Mouse (Mus musculus) hindbrain, embryonic 16.5 days (tissue): ENCODE results near the gene Cep170b. TPM values are rescaled to one million over a fixed set of nuclear protein-coding genes. Genes with fewer than 3 reads are reported as not detected.

Experiments used
- ATAC-seq: fragments of 200-750 bp; cut with Nextera tagmentation; 2 replicates; pipeline ENCODE4 v1.8.0; 2017; ENCODE audit warnings: moderate TSS enrichment, moderate library complexity
- H3K27ac ChIP-seq: fragments of 300-500 bp; sonication (generic); 2 replicates; pipeline ENCODE4 v1.5.1; 2014; ENCODE audit warnings: low read depth, mild to moderate bottlenecking, control low read depth, low read length, moderate library complexity
- H3K27me3 ChIP-seq: fragments of 300-500 bp; sonication (generic); replicated peaks from 2 replicates; pipeline ENCODE4 v1.6.1; 2014; ENCODE audit warnings: low read length; ENCODE audit not compliant: control insufficient read depth, insufficient read depth
- H3K36me3 ChIP-seq: fragments of 300-500 bp; sonication (generic); 2 replicates; pipeline ENCODE4 v1.6.1; 2014; ENCODE audit warnings: mild to moderate bottlenecking, low read length, moderate library complexity, mixed read lengths; ENCODE audit not compliant: control insufficient read depth, insufficient read depth
- H3K4me1 ChIP-seq: fragments of 300-500 bp; sonication (generic); 2 replicates; pipeline ENCODE4 v1.6.1; 2014; ENCODE audit warnings: low read depth, low read length; ENCODE audit not compliant: control insufficient read depth, insufficient read depth
- H3K4me2 ChIP-seq: fragments of 300-500 bp; sonication (generic); 2 replicates; pipeline ENCODE4 v1.6.1; 2014; ENCODE audit warnings: mild to moderate bottlenecking, low read length, control low read depth, moderate library complexity
- H3K4me3 ChIP-seq: fragments of 300-500 bp; sonication (generic); 2 replicates; pipeline ENCODE4 v1.5.1; 2014; ENCODE audit warnings: mild to moderate bottlenecking, low read length, control low read depth, moderate library complexity
- H3K9ac ChIP-seq: fragments of 300-500 bp; sonication (generic); 2 replicates; pipeline ENCODE4 v1.6.1; 2014; ENCODE audit warnings: low read depth, mild to moderate bottlenecking, control low read depth, low read length, moderate library complexity
- H3K9me3 ChIP-seq: fragments of 300-500 bp; sonication (generic); 2 replicates; pipeline ENCODE4 v1.6.1; 2014; ENCODE audit warnings: mild to moderate bottlenecking, low read length, moderate library complexity; ENCODE audit not compliant: control insufficient read depth
- WGBS: fragments of 180-500 bp; shearing (Covaris S2); extraction: QIAGEN DNeasy Blood & Tissue Kit; methylation state at CpG from one replicate; pipeline ENCODE4 v1.1.7; 2014; 5-methylcytosine and 5-hydroxymethylcytosine counted together
- polyA plus RNA-seq: library from polyadenylated mRNA; unstranded; fragments of >200 nt; fragmentation: Nextera tagmentation; extraction: Ambion mirVana; gene quantifications from 2 replicates; pipeline ENCODE4 v1.2.1, GENCODE M21; 2015

Cep170b gene
- polyA plus RNA-seq, 1 experiment from 2014 or later = 30.6 TPM

DNA sequence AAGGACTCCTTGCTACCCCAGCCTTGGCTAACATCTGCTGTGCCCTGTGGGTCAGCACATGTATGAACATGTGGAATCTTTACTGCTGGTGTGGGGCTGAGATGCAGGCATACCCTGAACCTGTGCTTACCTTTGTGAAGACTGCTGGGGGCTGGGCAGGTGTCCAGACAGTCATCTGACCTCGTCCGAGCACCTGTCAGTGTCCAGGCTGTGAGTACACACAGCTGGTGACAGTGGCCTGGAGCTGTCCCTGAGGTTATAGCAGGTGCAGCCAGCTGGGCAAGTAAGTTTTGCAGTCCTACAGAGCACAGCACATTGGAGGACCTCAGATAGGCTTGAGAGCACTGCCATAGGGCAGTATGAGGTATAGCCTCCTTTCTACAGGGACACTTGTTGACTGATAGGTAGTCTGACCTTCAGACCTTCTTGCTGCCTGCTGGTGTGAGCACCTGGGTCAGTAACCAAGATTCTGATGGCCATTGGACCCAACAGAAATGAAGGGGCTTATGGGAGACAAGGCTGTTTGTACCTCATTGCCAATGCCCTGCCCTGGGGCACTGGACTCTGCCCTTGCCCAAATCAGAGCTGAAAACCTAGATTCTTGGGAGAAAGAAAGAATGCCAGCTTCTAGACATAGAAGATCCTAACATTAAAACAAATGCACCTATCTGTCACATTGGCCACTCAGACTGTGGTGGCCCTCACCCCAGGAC is 14.0 kb downstream of the Cep170b start:
- no peak overlapping the region for H3K27ac ChIP-seq
- no peak overlapping the region for H3K9ac ChIP-seq
- 89% methylated on average over 2 of the region's 2 CpGs for WGBS
- no peak overlapping the region for H3K4me2 ChIP-seq
- no peak overlapping the region for H3K4me3 ChIP-seq
- ATAC-seq = no peak
- H3K9me3 ChIP-seq = no peaks in the 10 kb centered on the region
- H3K36me3 ChIP-seq = peaks cover 41% of the 10 kb centered on the region
- H3K4me1 ChIP-seq = peaks cover 4% of the 10 kb centered on the region; the same call in 1 of the 2 replicates
- no peaks in the 10 kb centered on the region for H3K27me3 ChIP-seq

GRCm38 (mm10) chr12:112734881-112735655 is 14.8 kb downstream of the Cep170b start:
- H3K9ac ChIP-seq = no peak overlapping the region
- no peak overlapping the region for H3K4me3 ChIP-seq
- H3K36me3 ChIP-seq = peaks cover 48% of the 10 kb centered on the region
- no peaks in the 10 kb centered on the region for H3K9me3 ChIP-seq
- no peak overlapping the region for H3K4me2 ChIP-seq
- no peaks in the 10 kb centered on the region for H3K27me3 ChIP-seq
- H3K27ac ChIP-seq = no peak overlapping the region
- H3K4me1 ChIP-seq = peaks cover 4% of the 10 kb centered on the region; the same call in 1 of the 2 replicates
- WGBS = 87% methylated on average over 19 of the region's 19 CpGs
- ATAC-seq = no peak

GRCm38 (mm10) chr12:112735896-112736635 is 15.8 kb downstream of the Cep170b start:
- H3K27me3 ChIP-seq = no peaks in the 10 kb centered on the region
- H3K4me1 ChIP-seq = peaks cover 4% of the 10 kb centered on the region; the same call in 1 of the 2 replicates
- no peak for ATAC-seq
- no peak overlapping the region for H3K4me3 ChIP-seq
- peaks cover 54% of the 10 kb centered on the region for H3K36me3 ChIP-seq
- H3K9ac ChIP-seq = no peak overlapping the region
- H3K27ac ChIP-seq = no peak overlapping the region
- 83% methylated on average over 29 of the region's 29 CpGs for WGBS
- no peaks in the 10 kb centered on the region for H3K9me3 ChIP-seq
- H3K4me2 ChIP-seq = no peak overlapping the region

GRCm38 (mm10) chr12:112736636-112736925 is 16.3 kb downstream of the Cep170b start:
- no peaks in the 10 kb centered on the region for H3K9me3 ChIP-seq
- H3K4me1 ChIP-seq = peaks cover 4% of the 10 kb centered on the region; the same call in 1 of the 2 replicates
- H3K9ac ChIP-seq = no peak overlapping the region
- no peak overlapping the region for H3K4me3 ChIP-seq
- 93% methylated on average over 10 of the region's 10 CpGs for WGBS
- H3K36me3 ChIP-seq = peaks cover 54% of the 10 kb centered on the region
- H3K27ac ChIP-seq = no peak overlapping the region
- ATAC-seq = no peak
- no peak overlapping the region for H3K4me2 ChIP-seq
- H3K27me3 ChIP-seq = no peaks in the 10 kb centered on the region

GRCm38 (mm10) chr12:112737081-112737480 is 16.8 kb downstream of the Cep170b start:
- no peak for ATAC-seq
- H3K4me1 ChIP-seq = peaks cover 4% of the 10 kb centered on the region; the same call in 1 of the 2 replicates
- no peak overlapping the region for H3K27ac ChIP-seq
- 87% methylated on average over 7 of the region's 7 CpGs for WGBS
- no peak overlapping the region for H3K4me3 ChIP-seq
- H3K4me2 ChIP-seq = no peak overlapping the region
- H3K27me3 ChIP-seq = no peaks in the 10 kb centered on the region
- H3K36me3 ChIP-seq = peaks cover 52% of the 10 kb centered on the region
- no peaks in the 10 kb centered on the region for H3K9me3 ChIP-seq
- H3K9ac ChIP-seq = no peak overlapping the region

DNA sequence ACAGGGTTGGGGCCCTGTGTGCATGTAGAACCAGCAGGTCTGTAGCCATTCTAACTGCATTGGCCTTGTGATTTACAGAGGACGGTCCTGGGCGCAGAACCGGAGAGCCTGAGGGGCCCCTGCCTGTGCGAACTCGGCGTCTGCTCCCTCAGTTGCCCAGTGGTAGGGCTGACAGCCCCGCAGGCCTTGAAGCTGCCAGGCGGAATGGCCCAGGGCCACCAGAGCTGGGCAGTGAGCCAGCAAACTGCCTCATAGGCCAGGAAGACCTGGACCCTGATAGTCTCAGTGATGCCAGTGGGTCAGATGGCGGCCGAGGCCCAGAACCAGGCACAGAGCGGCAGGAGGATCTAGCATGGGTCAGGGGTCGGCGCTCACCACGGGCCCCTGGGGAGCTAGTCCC is 17.5 kb downstream of the Cep170b start:
- peaks cover 4% of the 10 kb centered on the region; the same call in 1 of the 2 replicates for H3K4me1 ChIP-seq
- ATAC-seq = no peak
- H3K36me3 ChIP-seq = peaks cover 47% of the 10 kb centered on the region
- 78% methylated on average over 14 of the region's 14 CpGs for WGBS
- H3K9me3 ChIP-seq = no peaks in the 10 kb centered on the region
- no peak overlapping the region for H3K4me2 ChIP-seq
- no peak overlapping the region for H3K9ac ChIP-seq
- no peak overlapping the region for H3K4me3 ChIP-seq
- no peak overlapping the region for H3K27ac ChIP-seq
- H3K27me3 ChIP-seq = no peaks in the 10 kb centered on the region

- H3K9ac ChIP-seq = no peak overlapping the region
- no peak overlapping the region for H3K27ac ChIP-seq
- H3K27me3 ChIP-seq = no peaks in the 10 kb centered on the region
- H3K4me2 ChIP-seq = no peak overlapping the region
- WGBS = 93% methylated on average over 31 of the region's 31 CpGs
- ATAC-seq = no peak
- peaks cover 47% of the 10 kb centered on the region for H3K36me3 ChIP-seq
- H3K4me1 ChIP-seq = peaks cover 4% of the 10 kb centered on the region; the same call in 1 of the 2 replicates
- H3K4me3 ChIP-seq = no peak overlapping the region
- no peaks in the 10 kb centered on the region for H3K9me3 ChIP-seq
Observed at GRCm38 (mm10) chr12:112738281-112739022, 18.2 kb downstream of the Cep170b start.

GRCm38 (mm10) chr12:112739023-112739568 is 18.8 kb downstream of the Cep170b start:
- H3K9me3 ChIP-seq = no peaks in the 10 kb centered on the region
- H3K27me3 ChIP-seq = no peaks in the 10 kb centered on the region
- WGBS = 86% methylated on average over 24 of the region's 24 CpGs
- peaks cover 4% of the 10 kb centered on the region; the same call in 1 of the 2 replicates for H3K4me1 ChIP-seq
- no peak for ATAC-seq
- no peak overlapping the region for H3K9ac ChIP-seq
- H3K4me3 ChIP-seq = no peak overlapping the region
- peaks cover 44% of the 10 kb centered on the region for H3K36me3 ChIP-seq
- no peak overlapping the region for H3K4me2 ChIP-seq
- no peak overlapping the region for H3K27ac ChIP-seq
